In genomic region chr14:48198957-48199356, GRCm38 (mm10) we compare ENCODE assay signal across 12 mouse cellular contexts.
DNase-seq lines count a peak whose midpoint lies in the region; ATAC-seq and TF ChIP-seq lines count a peak whose summit lies in the region.
"Had no signal": no experiment of that assay in that cellular context is flagged by ENCODE, and none has a peak within 500 bp of the region (broad histone marks: within the 10 kb centered on the region; RNA-seq: fewer than 3 reads in every experiment).

No protein-coding gene starts in this region.

- no peak for ATAC-seq in forebrain, postnatal 0 days
- ATAC-seq in forebrain, embryonic 15.5 days (replicated peaks) = no peak
- peak; percentile 25; the same call in 1 of the 2 replicates for ATAC-seq in midbrain, embryonic 11.5 days (ENCODE audit: low FRiP score)
- no peak for ATAC-seq in midbrain, postnatal 0 days (ENCODE audit: low FRiP score)

- WGBS in forebrain, postnatal 0 days = 67% methylated on average over 16 of the region's 16 CpGs
- WGBS in forebrain, embryonic 15.5 days = 74% methylated on average over 16 of the region's 16 CpGs
- 59% methylated on average over 16 of the region's 16 CpGs for WGBS in midbrain, embryonic 11.5 days
- 58% methylated on average over 16 of the region's 16 CpGs for WGBS in midbrain, postnatal 0 days
- WGBS in embryonic facial prominence, embryonic 10.5 days = 60% methylated on average over 16 of the region's 16 CpGs

- 0 out of 2 replicates have a peak overlapping the region, but pooled peaks have one; percentile 5 for H3K27ac ChIP-seq in forebrain, postnatal 0 days (ENCODE audit: low read depth, low read length)
- H3K27ac ChIP-seq in forebrain, embryonic 15.5 days (replicated peaks) = no peak overlapping the region
- no peak overlapping the region for H3K27ac ChIP-seq in midbrain, embryonic 11.5 days (ENCODE audit: low read depth, low read length)
- H3K27ac ChIP-seq in midbrain, postnatal 0 days (ENCODE audit: low read depth, low read length) = no peak overlapping the region
- no peak overlapping the region for H3K27ac ChIP-seq in embryonic facial prominence, embryonic 10.5 days (replicated peaks)

- H3K4me2 ChIP-seq in forebrain, postnatal 0 days (ENCODE audit: low read depth) = no peak overlapping the region
- H3K4me2 ChIP-seq in forebrain, embryonic 15.5 days (replicated peaks) = no peak overlapping the region
- no peak overlapping the region for H3K4me2 ChIP-seq in midbrain, embryonic 11.5 days
- no peak overlapping the region for H3K4me2 ChIP-seq in midbrain, postnatal 0 days (ENCODE audit: low read depth, low read length, poor library complexity, severe bottlenecking)

- no peaks in the 10 kb centered on the region for H3K36me3 ChIP-seq in forebrain, postnatal 0 days (ENCODE audit: insufficient read depth)
- no peaks in the 10 kb centered on the region for H3K36me3 ChIP-seq in forebrain, embryonic 15.5 days
- no peaks in the 10 kb centered on the region for H3K36me3 ChIP-seq in midbrain, embryonic 11.5 days (ENCODE audit: control insufficient read depth, insufficient read depth, low read length)
- no peaks in the 10 kb centered on the region for H3K36me3 ChIP-seq in midbrain, postnatal 0 days (ENCODE audit: insufficient read depth, low read length)
- H3K36me3 ChIP-seq in embryonic facial prominence, embryonic 10.5 days (replicated peaks) = no peaks in the 10 kb centered on the region

- H3K4me3 ChIP-seq in forebrain, postnatal 0 days (ENCODE audit: low read depth, low read length) = no peak overlapping the region
- H3K4me3 ChIP-seq in forebrain, embryonic 15.5 days = no peak overlapping the region
- H3K4me3 ChIP-seq in midbrain, embryonic 11.5 days (ENCODE audit: low read depth, low read length) = no peak overlapping the region
- H3K4me3 ChIP-seq in midbrain, postnatal 0 days (ENCODE audit: low read depth, low read length) = no peak overlapping the region
- no peak overlapping the region for H3K4me3 ChIP-seq in embryonic facial prominence, embryonic 10.5 days
- H3K4me3 ChIP-seq: erythroblast, embryonic 14.5 days had no signal

- H3K27me3 ChIP-seq in forebrain, postnatal 0 days (ENCODE audit: insufficient read depth, low read length) = no peaks in the 10 kb centered on the region
- no peaks in the 10 kb centered on the region for H3K27me3 ChIP-seq in forebrain, embryonic 15.5 days
- H3K27me3 ChIP-seq in midbrain, embryonic 11.5 days (ENCODE audit: control insufficient read depth, insufficient read depth, low read length) = no peaks in the 10 kb centered on the region
- no peaks in the 10 kb centered on the region for H3K27me3 ChIP-seq in midbrain, postnatal 0 days (ENCODE audit: insufficient read depth, low read length)
- H3K27me3 ChIP-seq in embryonic facial prominence, embryonic 10.5 days (replicated peaks; ENCODE audit: low read depth, poor library complexity, severe bottlenecking) = no peaks in the 10 kb centered on the region

- no peak for DNase-seq in forebrain, postnatal 0 days
- no peak for DNase-seq in midbrain, embryonic 11.5 days (ENCODE audit: low spot score, missing footprints)
- no peak for DNase-seq in midbrain, postnatal 0 days (ENCODE audit: low spot score)
- peak; percentile 38 to 61 for DNase-seq in cerebellum, postnatal 14 days
- peak; percentile 27 for DNase-seq in thymus, postnatal 14 days
- DNase-seq in adrenal gland, postnatal 25 days = no peak
- DNase-seq in embryonic facial prominence, embryonic 10.5 days (ENCODE audit: low spot score) = no peak
- DNase-seq: B cell, adult 2 months; gastrocnemius, postnatal 25 days; heart, postnatal 36 days had no signal

- no peak overlapping the region for H3K9ac ChIP-seq in forebrain, postnatal 0 days
- no peak overlapping the region for H3K9ac ChIP-seq in forebrain, embryonic 15.5 days (replicated peaks)
- H3K9ac ChIP-seq in midbrain, embryonic 11.5 days (ENCODE audit: low read length) = no peak overlapping the region
- H3K9ac ChIP-seq in midbrain, postnatal 0 days (replicated peaks; ENCODE audit: low read length, poor library complexity, severe bottlenecking) = no peak overlapping the region

- no peak for TF ChIP-seq CTCF in forebrain, postnatal 0 days (IDR thresholded peaks at IDR 0.05; ENCODE audit: low read depth)
- no peak for TF ChIP-seq CTCF in midbrain, postnatal 0 days (IDR thresholded peaks at IDR 0.05)

- peaks cover 5% of the 10 kb centered on the region; the same call in 1 of the 2 replicates for H3K4me1 ChIP-seq in forebrain, postnatal 0 days (ENCODE audit: insufficient read depth)
- peaks cover 43% of the 10 kb centered on the region for H3K4me1 ChIP-seq in forebrain, embryonic 15.5 days
- H3K4me1 ChIP-seq in midbrain, embryonic 11.5 days (ENCODE audit: control insufficient read depth, insufficient read depth, low read length) = peaks cover 33% of the 10 kb centered on the region
- H3K4me1 ChIP-seq in midbrain, postnatal 0 days (ENCODE audit: insufficient read depth, low read length) = peaks cover 4% of the 10 kb centered on the region; the same call in 1 of the 2 replicates
- peaks cover 52% of the 10 kb centered on the region for H3K4me1 ChIP-seq in embryonic facial prominence, embryonic 10.5 days

- no peaks in the 10 kb centered on the region for H3K9me3 ChIP-seq in forebrain, postnatal 0 days (ENCODE audit: low read length)
- H3K9me3 ChIP-seq in forebrain, embryonic 15.5 days = no peaks in the 10 kb centered on the region
- no peaks in the 10 kb centered on the region for H3K9me3 ChIP-seq in midbrain, embryonic 11.5 days (ENCODE audit: control insufficient read depth, low read length)
- H3K9me3 ChIP-seq in midbrain, postnatal 0 days (ENCODE audit: low read length) = no peaks in the 10 kb centered on the region
- no peaks in the 10 kb centered on the region for H3K9me3 ChIP-seq in embryonic facial prominence, embryonic 10.5 days

Comparison
In these comparisons a context has a peak if more than half of its experiments do, and no peak if none do; other contexts are left out.
1. DNase-seq: peak in cerebellum, postnatal 14 days (2 of 2) and thymus, postnatal 14 days (single experiment); none in forebrain, postnatal 0 days (single experiment), midbrain, embryonic 11.5 days (single experiment), midbrain, postnatal 0 days (single experiment), adrenal gland, postnatal 25 days (single experiment) and embryonic facial prominence, embryonic 10.5 days (single experiment).